Mouse (Mus musculus) stomach, postnatal 0 days (tissue): ENCODE measurements around the gene Sorcs1.

Source experiments
- CTCF ChIP-seq: IDR thresholded peaks from 2 replicates; pipeline ENCODE4 v1.5.1; 2016; ENCODE audit warnings: antibody characterized with exemption, low read depth, mild to moderate bottlenecking, moderate library complexity
- EP300 ChIP-seq: optimal IDR thresholded peaks from 2 replicates; pipeline ENCODE3; 2016; ENCODE audit warnings: antibody characterized with exemption

DNA sequence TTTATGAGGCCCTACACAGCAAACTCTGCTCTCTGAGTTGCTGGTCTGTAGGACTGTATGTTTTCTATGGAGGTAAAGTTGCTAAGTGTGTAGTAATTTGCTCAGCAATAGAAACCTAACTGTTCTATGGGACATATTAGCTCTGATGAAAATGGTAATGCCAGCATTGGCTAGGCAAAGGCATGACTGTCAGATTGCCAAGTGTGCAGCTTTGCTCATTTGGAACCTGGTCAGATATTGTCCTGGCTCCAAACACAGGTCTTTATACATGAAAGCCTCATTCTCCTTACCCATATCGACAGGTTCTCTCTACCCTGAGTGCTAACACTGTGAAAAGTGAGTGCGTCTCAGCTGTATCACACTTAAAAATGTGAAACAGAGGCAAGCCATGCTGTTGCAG is 280.1 kb downstream of the Sorcs1 start:
- TF ChIP-seq CTCF (no peak), EP300 (no peak)
